In the genomic region with DNA sequence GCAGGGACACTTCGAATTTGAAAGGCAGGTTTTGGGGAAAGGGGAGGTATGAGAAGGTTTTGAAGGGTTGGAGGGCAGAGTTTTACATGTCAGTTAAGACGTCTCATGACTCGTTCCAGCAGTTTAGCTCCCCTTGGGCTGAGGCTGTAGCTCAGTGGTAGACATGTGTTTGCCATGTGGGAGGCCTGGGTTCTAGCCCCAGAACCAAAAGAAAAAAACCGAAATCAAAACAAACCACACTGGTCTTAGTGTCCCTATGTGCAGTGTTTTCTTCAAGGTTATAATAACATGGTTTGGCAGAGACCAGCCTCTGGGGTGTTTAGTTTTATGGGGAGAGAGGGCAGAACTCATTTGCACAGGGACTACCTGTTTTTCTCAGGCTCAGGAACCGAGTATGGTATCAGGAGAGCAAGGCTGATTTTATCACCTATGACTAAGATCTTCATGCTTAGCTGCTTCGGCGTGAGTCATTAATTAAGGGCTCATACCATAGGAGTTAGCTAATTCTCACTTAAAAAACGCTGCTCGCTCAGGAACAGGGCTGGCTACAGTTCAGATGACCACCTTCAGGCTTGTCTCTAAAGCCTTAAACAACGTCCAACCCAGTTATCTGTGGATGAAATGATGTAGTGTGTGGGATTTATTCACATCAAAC, we compare ENCODE assay signal across 11 mouse cellular contexts. TPM values are rescaled to one million over a fixed set of nuclear protein-coding genes. Genes with fewer than 3 reads are reported as not detected.
DNase-seq lines count a peak whose midpoint lies in the region; ATAC-seq and TF ChIP-seq lines count a peak whose summit lies in the region.
"Had no signal": no experiment of that assay in that cellular context is flagged by ENCODE, and none has a peak within 500 bp of the region (broad histone marks: within the 10 kb centered on the region; RNA-seq: fewer than 3 reads in every experiment).

No protein-coding gene starts in this region.

- no peak for TF ChIP-seq POLR2A in small intestine, adult 2 months (IDR thresholded peaks at IDR 0.05; ENCODE audit: low read depth, low read length)
- no peak for TF ChIP-seq POLR2A in thymus, adult 2 months (IDR thresholded peaks at IDR 0.05; ENCODE audit: control insufficient read depth, extremely low read depth, insufficient read depth, low read length, poor library complexity)

- H3K9ac ChIP-seq in intestine, postnatal 0 days (ENCODE audit: low read depth, low read length) = no peak overlapping the region
- H3K9ac ChIP-seq: embryonic facial prominence, embryonic 12.5 days had no signal

- no peaks in the 10 kb centered on the region for H3K4me1 ChIP-seq in intestine, postnatal 0 days (replicated peaks; ENCODE audit: control insufficient read depth, insufficient read depth, low read length)
- peaks cover 8% of the 10 kb centered on the region for H3K4me1 ChIP-seq in small intestine, adult 2 months (ENCODE audit: control insufficient read depth, insufficient read depth, insufficient read length, low read length)
- no peaks in the 10 kb centered on the region for H3K4me1 ChIP-seq in thymus, adult 2 months (replicated peaks; ENCODE audit: control insufficient read depth, insufficient read depth, low read length)

- H3K4me2 ChIP-seq in intestine, postnatal 0 days (replicated peaks; ENCODE audit: low read depth) = peak overlapping the region; percentile 14; the same call in 1 of the 2 replicates
- H3K4me2 ChIP-seq: embryonic facial prominence, embryonic 12.5 days had no signal

- no peaks in the 10 kb centered on the region for H3K36me3 ChIP-seq in intestine, postnatal 0 days (ENCODE audit: control insufficient read depth, insufficient read depth)
- no peaks in the 10 kb centered on the region for H3K36me3 ChIP-seq in small intestine, adult 2 months (ENCODE audit: control insufficient read depth, insufficient read depth, low read length)
- no peaks in the 10 kb centered on the region for H3K36me3 ChIP-seq in thymus, adult 2 months (ENCODE audit: control insufficient read depth, insufficient read depth, low read length)
- H3K36me3 ChIP-seq: embryonic facial prominence, embryonic 12.5 days had no signal

- DNase-seq in kidney, adult 8-10 months = peak; percentile 49 to 81
- DNase-seq in kidney, adult 18-20 months = no peak
- peak; percentile 26 for DNase-seq in brain, adult 2 months (ENCODE audit: low read depth, low spot score)
- no peak for DNase-seq in thymus, adult 2 months
- no peak for DNase-seq in spleen, postnatal 14 days (ENCODE audit: low spot score in 2 of 2)
- no peak for DNase-seq in right cerebral cortex, adult 18-20 months

- H3K27me3 ChIP-seq in intestine, postnatal 0 days (replicated peaks; ENCODE audit: control insufficient read depth, insufficient read depth, low read length) = no peaks in the 10 kb centered on the region
- no peaks in the 10 kb centered on the region for H3K27me3 ChIP-seq in small intestine, adult 2 months (ENCODE audit: control insufficient read depth, insufficient read depth, low read length)
- no peaks in the 10 kb centered on the region for H3K27me3 ChIP-seq in thymus, adult 2 months (ENCODE audit: control insufficient read depth, insufficient read depth, low read length)
- H3K27me3 ChIP-seq: embryonic facial prominence, embryonic 12.5 days had no signal

- 51% methylated on average over 10 of the region's 10 CpGs for WGBS in intestine, postnatal 0 days
- WGBS in small intestine, adult 2 months = 48% methylated on average over 10 of the region's 10 CpGs
- 87% methylated on average over 10 of the region's 10 CpGs for WGBS in thymus, adult 2 months

- H3K27ac ChIP-seq in intestine, postnatal 0 days (ENCODE audit: low read depth, low read length) = no peak overlapping the region
- no peak overlapping the region for H3K27ac ChIP-seq in small intestine, adult 2 months (ENCODE audit: insufficient read depth, low read depth, low read length)
- no peak overlapping the region for H3K27ac ChIP-seq in thymus, adult 2 months (ENCODE audit: control insufficient read depth, insufficient read depth, low read length)
- H3K27ac ChIP-seq: embryonic facial prominence, embryonic 12.5 days; layer of hippocampus, adult 2 months had no signal

- H3K4me3 ChIP-seq in intestine, postnatal 0 days (ENCODE audit: low read depth, low read length) = no peak overlapping the region
- peak overlapping the region; percentile 30 for H3K4me3 ChIP-seq in small intestine, adult 2 months (ENCODE audit: low read depth, low read length)
- no peak overlapping the region for H3K4me3 ChIP-seq in thymus, adult 2 months (ENCODE audit: control insufficient read depth, insufficient read depth, low read length)
- H3K4me3 ChIP-seq: embryonic facial prominence, embryonic 12.5 days; layer of hippocampus, adult 2 months had no signal

- H3K9me3 ChIP-seq in intestine, postnatal 0 days (ENCODE audit: control insufficient read depth) = no peaks in the 10 kb centered on the region
- H3K9me3 ChIP-seq: embryonic facial prominence, embryonic 12.5 days had no signal

- peak; percentile 22; the same call in 1 of the 2 replicates for ATAC-seq in intestine, postnatal 0 days
- ATAC-seq: midbrain, embryonic 16.5 days had no signal

- no peak for TF ChIP-seq CTCF in intestine, postnatal 0 days (IDR thresholded peaks at IDR 0.05; ENCODE audit: low read depth)
- no peak for TF ChIP-seq CTCF in small intestine, adult 2 months (IDR thresholded peaks at IDR 0.05; ENCODE audit: extremely low read depth, insufficient read length, insufficient replicate concordance, low read depth, low read length)
- TF ChIP-seq CTCF in thymus, adult 2 months (IDR thresholded peaks at IDR 0.05; ENCODE audit: borderline replicate concordance, control insufficient read depth, extremely low read depth, insufficient read depth, low read length, poor library complexity) = no peak

RNA-seq across cellular contexts. Expression of a gene that starts 8.9 kb away (rescaled TPM):
- polyA plus RNA-seq in intestine, postnatal 0 days (2015; fragmentation: Nextera tagmentation; extraction: Ambion mirVana) = 14.5 and 17.3 TPM in 2 replicates
- polyA plus RNA-seq in small intestine, adult 2 months (2012; rRNA removed) = 15.6 and 39.8 TPM in 2 replicates
- 14.4 and 15.5 TPM in 2 replicates for polyA plus RNA-seq in thymus, adult 2 months (2012; rRNA removed)

Comparison
In these comparisons a context has a peak if more than half of its experiments do, and no peak if none do; other contexts are left out.
1. DNase-seq: peak in kidney, adult 8-10 months (2 of 2) and brain, adult 2 months (single experiment); none in kidney, adult 18-20 months (single experiment), thymus, adult 2 months (single experiment), spleen, postnatal 14 days (0 of 2) and right cerebral cortex, adult 18-20 months (single experiment).